Mouse (Mus musculus) B cell, adult 2 months (primary cell): ENCODE measurements around the gene Cxcr2.

Experiments
- DNase-seq, 2 experiments: peaks; one replicate each; pipeline ENCODE4 v3.0.0; 2022

The Cxcr2 gene

GRCm38 (mm10) chr1:74153461-74154184 lies at the start of gene Cxcr2:
Gene Cxcr2 (plus strand): TSS chr1:74153989.
- no peak for DNase-seq

GRCm38 (mm10) chr1:74105660-74106059 lies 48.1 kb upstream of the Cxcr2 start:
- DNase-seq = no peak

GRCm38 (mm10) chr1:74106214-74106613 lies 47.6 kb upstream of the Cxcr2 start:
- no peak for DNase-seq

- no peak for DNase-seq
Measured at GRCm38 (mm10) chr1:74107931-74108618, 45.7 kb upstream of the Cxcr2 start.

GRCm38 (mm10) chr1:74109670-74110069 lies 44.1 kb upstream of the Cxcr2 start:
- DNase-seq = no peak

- no peak for DNase-seq
Measured at GRCm38 (mm10) chr1:74110932-74111695, 42.7 kb upstream of the Cxcr2 start.

GRCm38 (mm10) chr1:74111696-74112030 lies 42.1 kb upstream of the Cxcr2 start:
- no peak for DNase-seq

GRCm38 (mm10) chr1:74113071-74113470 lies 40.7 kb upstream of the Cxcr2 start:
- DNase-seq = no peak

GRCm38 (mm10) chr1:74117876-74118275 lies 35.9 kb upstream of the Cxcr2 start:
- DNase-seq = no peak

- no peak for DNase-seq
Measured at GRCm38 (mm10) chr1:74119115-74119514, 34.7 kb upstream of the Cxcr2 start.

- no peak for DNase-seq
Measured at GRCm38 (mm10) chr1:74121138-74121537, 32.7 kb upstream of the Cxcr2 start.

GRCm38 (mm10) chr1:74121821-74122576 lies 31.8 kb upstream of the Cxcr2 start:
- no peak for DNase-seq

GRCm38 (mm10) chr1:74123215-74123614 lies 30.6 kb upstream of the Cxcr2 start:
- no peak for DNase-seq

- peak; percentile 44 to 49 for DNase-seq
Measured at GRCm38 (mm10) chr1:74124021-74124981, 29.5 kb upstream of the Cxcr2 start, which contains the start of gene Tns1. Gene Tns1 (minus strand): TSS chr1:74124449.

- peak; percentile 81 to 86 for DNase-seq
Measured at GRCm38 (mm10) chr1:74124991-74125552, 28.7 kb upstream of the Cxcr2 start, which contains the start of gene Rufy4. Gene Rufy4 (plus strand): TSS chr1:74125541.

- DNase-seq = no peak
Measured at GRCm38 (mm10) chr1:74130883-74131659, 22.7 kb upstream of the Cxcr2 start.

- DNase-seq = no peak
Measured at GRCm38 (mm10) chr1:74132011-74132410, 21.8 kb upstream of the Cxcr2 start.

- no peak for DNase-seq
Measured at GRCm38 (mm10) chr1:74133954-74134353, 19.8 kb upstream of the Cxcr2 start.

- DNase-seq = no peak
Measured at GRCm38 (mm10) chr1:74135326-74135950, 18.4 kb upstream of the Cxcr2 start.

GRCm38 (mm10) chr1:74139415-74139814 lies 14.4 kb upstream of the Cxcr2 start:
- DNase-seq = peak; percentile 21 to 29
